Mouse (Mus musculus) embryonic facial prominence, embryonic 15.5 days (tissue): ENCODE measurements around the gene Raf1. TPM values are rescaled to one million over a fixed set of nuclear protein-coding genes. Genes with fewer than 3 reads are reported as not detected.
A peak's percentile ranks its signal among the peaks of the same experiment; 100 is the strongest.

Experiments
- ATAC-seq: fragments of 200-750 bp; cut with Nextera tagmentation; 2 replicates; pipeline ENCODE4 v1.8.0; 2017; ENCODE audit warnings: low read depth, moderate TSS enrichment; ENCODE audit not compliant: insufficient number of reproducible peaks, low FRiP score, low TSS enrichment
- H3K27ac ChIP-seq: fragments of 300-500 bp; sonication (generic); replicated peaks from 2 replicates; pipeline ENCODE4 v1.5.1; 2015; ENCODE audit warnings: mild to moderate bottlenecking, inconsistent platforms
- H3K27me3 ChIP-seq: fragments of 300-500 bp; sonication (generic); 2 replicates; pipeline ENCODE4 v1.6.1; 2015; ENCODE audit warnings: inconsistent platforms
- H3K36me3 ChIP-seq: fragments of 300-500 bp; sonication (generic); 2 replicates; pipeline ENCODE4 v1.6.1; 2015; ENCODE audit warnings: mild to moderate bottlenecking, inconsistent platforms
- H3K4me1 ChIP-seq: fragments of 300-500 bp; sonication (generic); 2 replicates; pipeline ENCODE4 v1.6.1; 2015; ENCODE audit warnings: inconsistent platforms
- H3K4me2 ChIP-seq: fragments of 300-500 bp; sonication (generic); replicated peaks from 2 replicates; pipeline ENCODE4 v1.6.1; 2015; ENCODE audit warnings: mild to moderate bottlenecking, inconsistent platforms
- H3K4me3 ChIP-seq: fragments of 300-500 bp; sonication (generic); replicated peaks from 2 replicates; pipeline ENCODE4 v1.5.1; 2015; ENCODE audit warnings: mild to moderate bottlenecking, inconsistent platforms
- H3K9ac ChIP-seq: fragments of 300-500 bp; sonication (generic); 2 replicates; pipeline ENCODE4 v1.6.1; 2015; ENCODE audit warnings: inconsistent platforms
- H3K9me3 ChIP-seq: fragments of 300-500 bp; sonication (generic); replicated peaks from 2 replicates; pipeline ENCODE4 v1.6.1; 2016; ENCODE audit warnings: inconsistent platforms
- WGBS: fragments of 180-500 bp; shearing (Covaris S2); methylation state at CpG from one replicate; pipeline ENCODE4 v1.1.7; 2015; 5-methylcytosine and 5-hydroxymethylcytosine counted together
- polyA plus RNA-seq: library from polyadenylated mRNA; unstranded; fragments of >200 nt; fragmentation: Nextera tagmentation; extraction: Ambion mirVana; gene quantifications from 2 replicates; pipeline ENCODE4 v1.2.1, GENCODE M21; 2015

The Raf1 gene
- polyA plus RNA-seq = 89.0 and 93.6 TPM in 2 replicates

- peak within 1 kb of the TSS; percentile 99 for H3K27ac ChIP-seq
- H3K4me2 ChIP-seq = peak within 1 kb of the TSS; percentile 84
- peak within 1 kb of the TSS; percentile 75 for H3K4me3 ChIP-seq
- peaks cover 17% of the 10 kb centered on the region for H3K4me1 ChIP-seq
- no peaks in the 10 kb centered on the region for H3K9me3 ChIP-seq
- ATAC-seq = peak; percentile 99
- H3K9ac ChIP-seq = peak within 1 kb of the TSS; percentile 94
- no peaks in the 10 kb centered on the region for H3K36me3 ChIP-seq
- no peaks in the 10 kb centered on the region for H3K27me3 ChIP-seq
- under 1% methylated on average over 51 of the region's 51 CpGs for WGBS
Measured at GRCm38 (mm10) chr6:115676452-115677128, at the start of gene Raf1. TSS of gene Raf1 (minus strand) at chr6:115676635.

GRCm38 (mm10) chr6:115722246-115722645, 45.8 kb upstream of the Raf1 start:
- no peak for ATAC-seq
- WGBS = 80% methylated on average over 5 of the region's 5 CpGs
- Histone ChIP-seq H3K27ac (no peak overlapping the region), H3K9ac (no peak overlapping the region), H3K4me3 (no peak overlapping the region), H3K4me2 (no peak overlapping the region), H3K4me1 (peaks cover 10% of the 10 kb centered on the region), H3K27me3 (no peaks in the 10 kb centered on the region), H3K9me3 (no peaks in the 10 kb centered on the region), H3K36me3 (no peaks in the 10 kb centered on the region)

- ATAC-seq = peak; percentile 86
- Histone ChIP-seq H3K4me1 (peaks cover 17% of the 10 kb centered on the region), H3K27me3 (no peaks in the 10 kb centered on the region), H3K9ac (no peak overlapping the region), H3K27ac (peak overlapping the region; percentile 65; the same call in 1 of the 2 replicates), H3K4me3 (peak overlapping the region; percentile 20), H3K9me3 (no peaks in the 10 kb centered on the region), H3K4me2 (peak overlapping the region; percentile 44), H3K36me3 (no peaks in the 10 kb centered on the region)
- 6% methylated on average over 15 of the region's 15 CpGs for WGBS
Measured at GRCm38 (mm10) chr6:115717715-115718558, 41.5 kb upstream of the Raf1 start.

- Histone ChIP-seq H3K36me3 (no peaks in the 10 kb centered on the region), H3K4me3 (no peak overlapping the region), H3K4me2 (peak overlapping the region; percentile 44), H3K9me3 (no peaks in the 10 kb centered on the region), H3K4me1 (peaks cover 17% of the 10 kb centered on the region), H3K9ac (no peak overlapping the region), H3K27ac (peak overlapping the region; percentile 65), H3K27me3 (no peaks in the 10 kb centered on the region)
- WGBS = 10% methylated on average over 8 of the region's 8 CpGs
- peak; percentile 68 for ATAC-seq
Measured at GRCm38 (mm10) chr6:115717101-115717652, 40.7 kb upstream of the Raf1 start.

GRCm38 (mm10) chr6:115711261-115711660, 34.8 kb upstream of the Raf1 start:
- H3K4me2 ChIP-seq = no peak overlapping the region
- H3K27ac ChIP-seq = no peak overlapping the region
- H3K4me1 ChIP-seq = no peaks in the 10 kb centered on the region
- H3K9ac ChIP-seq = no peak overlapping the region
- no peaks in the 10 kb centered on the region for H3K9me3 ChIP-seq
- no peaks in the 10 kb centered on the region for H3K36me3 ChIP-seq
- WGBS = 63% methylated on average over 3 of the region's 3 CpGs
- H3K4me3 ChIP-seq = no peak overlapping the region
- ATAC-seq = no peak
- H3K27me3 ChIP-seq = no peaks in the 10 kb centered on the region

- no peak overlapping the region for H3K27ac ChIP-seq
- H3K4me3 ChIP-seq = no peak overlapping the region
- H3K9ac ChIP-seq = no peak overlapping the region
- no peaks in the 10 kb centered on the region for H3K36me3 ChIP-seq
- H3K4me2 ChIP-seq = no peak overlapping the region
- no peaks in the 10 kb centered on the region for H3K9me3 ChIP-seq
- peaks cover 3% of the 10 kb centered on the region; the same call in 1 of the 2 replicates for H3K4me1 ChIP-seq
- H3K27me3 ChIP-seq = no peaks in the 10 kb centered on the region
- 77% methylated on average over 5 of the region's 5 CpGs for WGBS
- ATAC-seq = no peak
Measured at GRCm38 (mm10) chr6:115702901-115703300, 26.5 kb upstream of the Raf1 start.

GRCm38 (mm10) chr6:115701302-115701701, 24.9 kb upstream of the Raf1 start:
- WGBS = 48% methylated on average over 11 of the region's 11 CpGs
- no peaks in the 10 kb centered on the region for H3K9me3 ChIP-seq
- no peak overlapping the region for H3K9ac ChIP-seq
- H3K4me2 ChIP-seq = no peak overlapping the region
- no peak overlapping the region for H3K4me3 ChIP-seq
- H3K27ac ChIP-seq = no peak overlapping the region
- peaks cover 4% of the 10 kb centered on the region; the same call in 1 of the 2 replicates for H3K4me1 ChIP-seq
- H3K27me3 ChIP-seq = no peaks in the 10 kb centered on the region
- no peak for ATAC-seq
- H3K36me3 ChIP-seq = no peaks in the 10 kb centered on the region

GRCm38 (mm10) chr6:115700778-115701177, 24.3 kb upstream of the Raf1 start:
- 88% methylated on average over 1 of the region's 1 CpGs for WGBS
- Histone ChIP-seq H3K27me3 (no peaks in the 10 kb centered on the region), H3K9me3 (no peaks in the 10 kb centered on the region), H3K9ac (no peak overlapping the region), H3K4me3 (no peak overlapping the region), H3K4me2 (no peak overlapping the region), H3K27ac (no peak overlapping the region), H3K4me1 (peaks cover 4% of the 10 kb centered on the region; the same call in 1 of the 2 replicates), H3K36me3 (no peaks in the 10 kb centered on the region)
- ATAC-seq = no peak

- Histone ChIP-seq H3K36me3 (no peaks in the 10 kb centered on the region), H3K27me3 (no peaks in the 10 kb centered on the region), H3K9ac (no peak overlapping the region), H3K4me2 (no peak overlapping the region), H3K27ac (no peak overlapping the region), H3K9me3 (no peaks in the 10 kb centered on the region), H3K4me3 (no peak overlapping the region), H3K4me1 (peaks cover 21% of the 10 kb centered on the region)
- WGBS = 79% methylated on average over 4 of the region's 4 CpGs
- ATAC-seq = no peak
Measured at GRCm38 (mm10) chr6:115698699-115699098, 22.3 kb upstream of the Raf1 start.

GRCm38 (mm10) chr6:115697739-115698558, 21.5 kb upstream of the Raf1 start:
- peaks cover 21% of the 10 kb centered on the region for H3K4me1 ChIP-seq
- no peaks in the 10 kb centered on the region for H3K36me3 ChIP-seq
- no peak for ATAC-seq
- H3K9me3 ChIP-seq = no peaks in the 10 kb centered on the region
- 63% methylated on average over 17 of the region's 17 CpGs for WGBS
- H3K27me3 ChIP-seq = no peaks in the 10 kb centered on the region
- no peak overlapping the region for H3K4me3 ChIP-seq
- no peak overlapping the region for H3K4me2 ChIP-seq
- peak overlapping the region; percentile 5; the same call in 1 of the 2 replicates for H3K27ac ChIP-seq
- H3K9ac ChIP-seq = no peak overlapping the region
